Mouse (Mus musculus): ENCODE results near the gene Zc3h12b.
A peak's percentile ranks its signal among the peaks of the same experiment; 100 is the strongest.
"Not testable (repeated sequence)": the region's sequence is repeated elsewhere in the genome, so short reads cannot be mapped to it uniquely, and the experiment has no call there.

The Zc3h12b gene

DNA sequence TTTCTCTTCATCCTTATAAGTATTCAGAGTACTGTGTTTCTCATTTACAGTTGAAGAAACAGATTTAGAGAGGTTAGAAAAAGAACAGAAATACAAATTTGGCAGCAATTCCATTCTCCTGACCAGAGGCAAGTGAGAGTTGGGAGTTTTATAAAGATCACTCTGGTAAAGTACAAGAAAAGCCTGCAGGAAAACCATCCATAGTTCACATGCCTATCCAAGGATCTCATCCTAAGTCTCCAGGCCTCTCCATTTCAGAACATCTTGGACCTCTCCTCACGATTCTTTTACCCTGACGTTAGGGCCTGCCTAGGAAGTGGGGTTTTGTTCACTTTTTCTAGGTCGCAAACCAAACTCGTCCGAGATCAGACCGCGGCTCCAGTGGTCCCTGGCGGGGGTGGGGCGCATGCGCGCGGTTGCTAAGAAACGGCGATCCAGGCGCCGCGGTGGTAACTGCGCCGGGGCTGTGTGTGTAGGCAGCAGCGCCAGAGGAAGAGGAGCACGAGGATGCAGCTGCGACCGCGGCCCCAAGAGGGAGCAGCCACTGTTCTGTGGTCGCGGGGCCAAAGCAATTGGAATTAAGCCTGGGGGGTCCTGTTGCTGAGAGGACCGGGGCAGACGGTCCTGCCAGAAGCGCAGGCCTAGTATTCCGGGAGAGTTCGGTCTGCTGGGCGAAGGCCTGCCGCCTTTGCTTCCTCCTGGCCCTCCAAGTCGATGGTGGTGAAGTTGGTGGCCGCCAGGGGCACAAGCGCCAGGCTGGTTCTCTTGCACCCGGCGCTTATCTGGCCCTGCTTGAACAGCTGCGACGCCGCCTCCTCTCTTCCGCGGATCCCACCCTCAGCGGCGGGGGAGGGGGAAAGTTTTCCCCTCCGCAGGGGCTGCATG lies at the start of gene Zc3h12b:
Zc3h12b (plus strand) TSS at position 452 of the 885 bp plus-strand sequence.
- peak; percentile 86 for DNase-seq (ENCODE audit: low read depth, low spot score)

DNA sequence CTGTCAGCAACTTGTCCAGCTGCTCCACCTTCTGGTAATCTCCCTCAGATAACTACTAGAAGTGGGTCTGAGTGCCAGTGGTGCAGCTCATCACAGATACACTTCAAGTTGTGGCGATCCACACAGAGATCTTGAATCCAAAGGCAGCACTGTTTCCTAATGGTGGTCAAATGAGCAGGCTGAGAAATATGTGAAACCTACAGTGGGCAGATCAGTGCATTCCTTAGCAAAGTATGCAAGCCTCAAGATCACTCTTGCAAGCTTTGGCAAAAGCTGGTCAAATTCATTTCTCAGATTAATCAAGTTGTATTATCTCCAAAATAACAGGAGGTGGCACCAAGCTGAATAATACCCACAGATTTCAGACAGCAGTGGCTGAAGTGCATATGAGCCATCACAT lies 29.3 kb upstream of the Zc3h12b start:
- DNase-seq (ENCODE audit: low read depth, low spot score): no peak

DNA sequence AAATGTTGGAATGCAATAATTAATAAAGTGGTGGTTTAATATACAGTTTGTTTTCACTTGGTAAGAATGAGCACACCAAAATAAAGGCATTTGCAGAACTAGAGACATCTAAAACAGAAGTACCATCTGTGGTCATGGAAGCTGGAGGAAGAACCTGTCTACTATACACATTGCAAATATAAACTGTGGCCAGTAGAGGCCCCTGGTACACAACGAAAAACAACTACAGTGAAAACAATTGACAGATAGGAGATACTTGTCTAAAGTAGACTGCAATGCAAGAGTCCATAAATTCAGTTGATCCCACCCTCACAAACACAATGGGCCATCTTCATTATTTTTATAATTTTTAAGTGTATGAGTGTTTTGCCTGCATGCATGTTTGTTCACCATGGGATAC lies 24.4 kb upstream of the Zc3h12b start:
- DNase-seq (ENCODE audit: low read depth, low spot score): no peak

DNA sequence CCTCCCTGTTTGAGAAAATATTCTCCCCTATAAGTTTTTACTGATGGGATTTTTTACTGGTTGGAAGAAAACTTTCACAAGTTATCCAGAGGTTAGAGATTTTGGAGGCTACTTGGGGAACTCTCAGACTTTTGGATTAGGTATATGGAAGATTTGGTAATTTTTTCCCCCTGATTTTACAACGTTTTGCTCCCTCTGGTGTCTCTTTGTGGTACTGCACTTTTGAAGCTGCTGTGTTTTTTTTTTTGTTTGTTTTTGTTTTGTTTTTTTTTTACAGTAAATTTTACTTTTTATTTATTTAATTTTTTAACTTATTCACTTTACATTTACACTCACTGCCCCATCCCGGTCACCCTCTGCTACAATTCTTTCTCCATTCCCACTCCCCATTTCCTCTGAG lies 26.8 kb downstream of the Zc3h12b start:
- DNase-seq (ENCODE audit: low read depth, low spot score): no peak

DNA sequence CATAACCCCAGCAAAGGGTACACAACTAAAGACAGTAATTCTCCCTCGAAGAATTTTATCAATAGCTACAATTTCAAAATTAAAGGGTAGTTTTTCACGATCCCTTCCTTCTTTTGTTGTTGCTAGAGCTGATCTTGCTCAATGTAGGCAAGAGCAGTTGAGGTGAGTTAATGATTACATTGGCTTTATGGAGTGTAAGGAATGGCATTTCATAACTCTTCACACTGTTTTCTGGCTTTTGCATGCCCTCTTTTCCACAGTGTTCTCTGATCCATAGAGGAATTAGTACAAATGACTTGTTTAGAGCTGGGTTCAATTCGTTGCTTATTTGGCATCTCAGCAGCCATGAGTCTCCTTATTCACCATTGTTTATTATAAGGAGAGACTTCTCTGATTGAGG lies 84.4 kb downstream of the Zc3h12b start:
- DNase-seq (ENCODE audit: low read depth, low spot score): no peak

DNA sequence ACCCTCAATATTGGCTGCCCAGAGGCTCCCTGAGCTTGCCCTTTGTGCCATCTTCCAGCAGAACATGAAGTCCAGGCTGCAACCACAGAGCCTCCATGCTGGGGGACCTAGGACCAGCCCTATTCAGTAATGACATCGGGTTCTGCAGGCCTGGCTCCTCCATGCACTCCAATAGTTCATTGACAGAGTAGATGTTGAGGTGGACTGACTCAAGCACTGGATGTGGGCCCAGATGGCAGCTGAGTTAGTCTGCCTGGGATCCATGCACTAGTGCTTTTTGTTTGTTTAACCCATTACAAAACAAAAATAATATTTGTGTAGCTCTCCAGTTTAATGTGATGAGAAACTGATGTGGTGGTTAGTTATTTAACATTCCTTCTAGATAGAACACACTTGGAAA lies 90.3 kb downstream of the Zc3h12b start:
- no peak for DNase-seq (ENCODE audit: low read depth, low spot score)

DNA sequence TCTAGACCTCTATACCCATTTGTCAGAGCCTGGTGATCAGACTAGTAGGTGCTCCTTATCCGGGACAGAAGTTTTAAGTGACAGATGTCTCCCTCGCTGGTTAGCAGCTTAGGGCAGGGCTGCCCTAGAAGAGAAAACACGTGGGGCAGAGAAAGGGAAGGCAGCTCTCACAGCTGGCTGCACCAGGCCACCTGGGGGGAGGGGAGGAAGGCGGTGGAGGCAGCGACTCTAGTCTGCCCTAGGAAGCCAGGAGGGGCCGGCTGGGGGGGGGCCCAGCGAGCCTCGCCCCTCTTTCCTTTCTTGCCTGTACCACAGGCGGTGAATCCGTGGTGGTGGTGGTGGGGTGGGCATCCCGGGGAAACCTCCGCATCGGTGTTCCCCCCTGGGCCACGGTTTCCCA lies 141.3 kb downstream of the Zc3h12b start:
- peak; percentile 5 for DNase-seq (ENCODE audit: low read depth, low spot score)

DNA sequence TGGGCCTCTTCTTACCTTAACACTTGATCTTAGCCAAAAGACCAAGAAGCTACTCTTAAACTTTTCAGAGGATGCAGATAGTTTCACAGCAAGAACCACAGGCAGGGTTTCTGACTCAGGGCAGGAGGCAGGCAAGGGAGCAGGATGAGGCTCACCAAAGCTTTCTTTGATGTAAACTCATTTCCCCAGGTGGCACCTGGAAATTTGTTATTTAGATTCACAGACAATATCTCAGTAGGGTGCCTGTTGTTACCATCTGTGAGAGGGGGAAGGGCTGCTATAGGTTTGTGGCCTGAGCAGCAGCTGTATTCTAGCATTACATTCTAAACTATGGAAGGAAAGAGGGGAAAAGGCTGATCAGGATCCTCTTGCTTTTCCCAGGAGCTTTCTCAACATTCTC lies 169.6 kb downstream of the Zc3h12b start:
- peak; percentile 68 for DNase-seq (ENCODE audit: low read depth, low spot score)

DNA sequence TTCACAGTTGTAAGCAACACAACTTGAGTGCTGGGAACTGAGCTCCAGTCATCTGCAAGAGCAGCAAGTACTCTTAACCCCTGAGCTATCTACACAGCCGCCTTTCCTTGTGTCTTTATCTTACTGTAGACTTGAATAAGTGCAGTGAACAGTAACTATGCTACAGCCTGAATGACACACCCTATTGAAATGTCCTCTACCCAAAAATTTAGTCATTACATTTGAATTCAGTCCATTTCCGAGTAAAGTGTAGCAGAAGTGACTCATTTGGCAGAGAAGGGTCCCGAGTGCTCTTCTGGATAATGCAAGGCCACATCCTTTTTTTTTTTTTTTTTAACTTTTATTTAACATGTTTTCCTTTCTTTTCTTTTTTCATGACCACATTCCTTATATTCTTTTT lies 191.2 kb downstream of the Zc3h12b start:
- DNase-seq (ENCODE audit: low read depth, low spot score): no peak

DNA sequence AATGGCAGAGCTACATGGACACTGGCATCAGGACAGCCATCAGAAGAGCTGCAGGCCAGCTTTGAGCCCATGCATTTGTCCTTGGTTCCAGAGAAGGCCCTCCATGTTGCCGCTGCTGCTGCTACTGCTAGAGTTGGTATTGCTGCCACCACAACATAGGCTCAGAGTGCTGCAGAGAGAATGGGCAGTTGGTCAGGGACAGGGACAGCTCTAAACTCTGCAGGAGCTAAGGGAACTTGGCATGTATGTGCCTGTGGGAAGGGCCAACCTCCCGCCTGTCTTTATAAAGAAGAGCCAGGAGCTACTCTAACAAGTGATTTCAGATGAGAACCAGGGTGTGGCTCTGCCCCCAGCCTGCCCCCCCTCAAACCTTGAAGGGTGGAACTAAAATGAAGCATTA lies 224.0 kb downstream of the Zc3h12b start:
- DNase-seq (ENCODE audit: low read depth, low spot score): no peak

DNA sequence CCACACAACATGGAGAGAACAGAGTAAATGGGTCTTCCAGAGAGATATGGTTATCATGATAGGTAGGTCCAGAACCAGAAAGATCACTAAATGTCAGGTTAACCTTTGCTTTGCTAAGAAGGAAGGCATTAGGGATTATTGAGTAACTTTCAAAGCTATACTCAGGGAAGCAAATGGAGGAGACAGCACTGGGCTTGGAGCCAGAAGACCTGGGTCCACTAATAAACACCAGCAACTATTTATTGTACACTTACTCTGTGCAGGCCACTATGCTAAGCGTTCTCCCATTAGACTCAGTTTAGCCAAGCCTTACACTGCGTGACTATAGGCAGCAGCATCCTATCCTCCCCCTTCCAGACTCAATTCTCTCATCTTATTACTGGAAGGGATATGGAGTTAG lies 234.0 kb downstream of the Zc3h12b start:
- DNase-seq (ENCODE audit: low read depth, low spot score): no peak

DNA sequence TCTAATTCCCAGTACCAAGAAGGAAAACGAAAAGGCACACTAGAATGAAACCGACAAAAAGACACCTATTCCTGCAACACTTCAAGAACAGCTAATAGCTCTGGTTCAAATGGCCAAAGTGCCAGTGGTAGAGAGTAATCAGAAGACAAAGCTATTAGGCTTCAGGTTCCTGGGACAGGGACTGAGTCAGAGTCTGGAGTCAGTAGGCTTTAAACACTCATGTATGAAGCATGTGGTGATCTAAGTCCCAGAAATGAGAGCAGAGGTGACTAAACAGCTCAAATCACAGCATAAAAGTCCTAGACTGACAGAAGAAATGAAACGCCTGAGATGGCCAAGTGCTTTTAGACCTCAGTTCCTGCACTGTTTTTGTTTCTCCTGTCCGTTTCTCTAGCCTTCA lies 236.7 kb downstream of the Zc3h12b start:
- DNase-seq (ENCODE audit: low read depth, low spot score): no peak

DNA sequence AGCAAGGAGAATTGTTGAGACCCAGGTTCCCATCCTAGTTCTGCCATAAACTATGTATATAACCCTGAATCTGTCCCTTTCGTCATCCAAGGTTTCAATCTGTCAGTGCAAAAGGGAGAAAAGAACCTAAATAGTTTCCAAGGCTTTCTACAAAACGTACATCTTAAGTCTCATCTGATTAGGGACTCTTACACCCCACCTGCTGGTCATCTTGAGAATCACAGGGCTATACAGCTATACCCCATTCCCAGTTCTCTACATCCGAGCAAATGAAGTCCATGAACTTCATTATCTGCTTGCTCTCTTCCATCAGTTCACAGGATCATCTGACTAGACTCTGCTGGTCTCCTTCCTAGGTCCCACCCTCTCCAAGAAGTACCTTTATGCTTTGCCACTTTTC lies 239.3 kb downstream of the Zc3h12b start:
- peak; percentile 60 for DNase-seq (ENCODE audit: low read depth, low spot score)

DNA sequence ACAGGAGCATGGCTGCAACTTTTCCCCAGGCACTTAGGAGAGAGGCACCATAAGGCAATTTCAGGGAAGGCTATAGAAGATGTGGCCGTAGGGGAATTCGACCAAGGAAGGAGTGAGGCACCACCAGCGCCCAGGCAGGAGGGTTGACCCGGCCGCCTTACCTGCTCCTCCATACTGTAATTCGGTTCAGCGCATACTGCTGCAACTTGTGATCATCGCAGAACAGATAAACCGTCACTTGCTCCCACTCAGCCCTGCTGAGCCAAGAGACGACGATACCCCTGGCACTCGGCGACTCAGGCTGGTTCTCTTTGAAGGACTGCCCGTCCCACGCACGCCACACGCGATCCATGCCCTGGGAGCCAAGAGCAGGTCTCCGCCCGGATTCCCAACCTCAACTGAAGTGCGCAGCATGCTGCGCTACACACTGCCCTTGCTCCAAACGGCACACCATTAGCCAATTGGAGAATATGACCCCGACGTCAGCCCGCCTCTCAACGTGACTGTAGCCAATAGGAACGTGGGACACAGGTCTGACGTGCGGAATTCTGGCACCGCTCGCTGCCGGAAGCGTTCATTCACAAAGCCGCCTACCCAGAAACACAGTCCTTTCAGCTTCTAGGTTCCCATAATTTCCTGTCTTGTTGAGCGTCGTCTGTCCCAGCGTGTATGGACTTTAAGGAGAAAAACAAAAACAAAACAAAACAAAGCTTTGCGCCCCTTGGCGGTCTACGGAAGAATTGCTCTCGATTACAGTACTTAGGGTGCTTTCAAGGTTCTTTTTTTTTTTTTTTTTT lies 245.2 kb downstream of the Zc3h12b start, which contains the start of gene Las1l:
Las1l (minus strand) TSS at position 466 of the 797 bp plus-strand sequence.
- peak; percentile 96 for DNase-seq (ENCODE audit: low read depth, low spot score)

DNA sequence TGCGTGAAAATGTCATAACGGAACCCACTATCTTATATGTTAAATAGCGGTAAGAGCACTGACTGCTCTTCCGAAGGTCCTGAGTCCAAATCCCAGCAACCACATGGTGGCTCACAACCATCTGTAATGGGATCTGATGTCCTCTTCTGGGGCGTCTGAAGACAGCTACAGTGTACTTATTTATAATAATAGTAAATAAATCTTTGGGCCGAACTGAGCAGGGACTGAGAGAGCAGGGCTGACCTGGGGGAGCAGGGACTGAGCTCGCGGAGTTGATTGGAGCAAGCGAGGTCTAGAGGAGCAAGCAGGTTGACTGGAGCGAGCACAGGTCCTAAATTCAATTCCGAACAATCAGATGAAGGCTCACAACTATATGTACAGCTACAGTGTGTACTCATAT lies 246.0 kb downstream of the Zc3h12b start:
- DNase-seq (ENCODE audit: low read depth, low spot score): not testable (repeated sequence)

DNA sequence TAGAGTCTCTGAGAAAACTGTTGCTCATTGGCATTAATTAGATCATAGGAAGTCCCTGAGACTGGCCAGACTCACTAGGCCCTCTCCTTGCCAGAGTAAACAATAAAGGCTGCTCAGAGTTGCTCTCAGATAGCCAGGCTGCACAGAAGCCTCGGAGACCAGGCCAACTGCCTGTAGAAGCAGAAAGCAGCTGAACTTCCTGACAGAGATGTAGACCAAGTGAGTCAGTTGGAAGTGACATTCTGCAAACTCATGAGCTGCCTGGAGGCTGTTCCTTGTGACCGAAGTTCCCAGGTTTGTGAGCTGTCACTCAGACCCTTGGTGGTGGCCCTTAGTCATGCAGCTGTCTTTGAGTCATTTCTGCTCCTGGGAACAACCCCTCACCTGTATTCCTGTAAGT lies 251.9 kb downstream of the Zc3h12b start:
- DNase-seq (ENCODE audit: low read depth, low spot score): no peak

DNA sequence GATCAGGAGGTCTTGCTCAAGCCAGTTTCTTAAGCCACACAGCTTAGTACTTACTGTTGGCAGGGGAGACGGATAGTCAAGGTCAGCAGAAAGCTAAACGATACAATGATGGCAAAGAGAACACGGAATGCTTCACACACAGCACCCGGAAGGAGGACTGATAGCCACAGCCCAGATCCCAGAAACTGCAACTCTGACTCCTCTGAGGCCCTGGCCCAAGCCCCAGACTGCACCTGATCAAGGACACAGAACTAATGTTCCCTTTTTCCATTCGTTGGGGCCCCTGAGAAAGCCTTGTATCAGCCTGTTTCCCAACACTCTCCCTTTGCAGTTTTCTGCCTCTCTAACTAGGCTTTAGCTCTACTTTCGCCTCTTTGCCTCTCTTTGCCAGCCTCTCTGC lies 253.6 kb downstream of the Zc3h12b start:
- no peak for DNase-seq (ENCODE audit: low read depth, low spot score)

DNA sequence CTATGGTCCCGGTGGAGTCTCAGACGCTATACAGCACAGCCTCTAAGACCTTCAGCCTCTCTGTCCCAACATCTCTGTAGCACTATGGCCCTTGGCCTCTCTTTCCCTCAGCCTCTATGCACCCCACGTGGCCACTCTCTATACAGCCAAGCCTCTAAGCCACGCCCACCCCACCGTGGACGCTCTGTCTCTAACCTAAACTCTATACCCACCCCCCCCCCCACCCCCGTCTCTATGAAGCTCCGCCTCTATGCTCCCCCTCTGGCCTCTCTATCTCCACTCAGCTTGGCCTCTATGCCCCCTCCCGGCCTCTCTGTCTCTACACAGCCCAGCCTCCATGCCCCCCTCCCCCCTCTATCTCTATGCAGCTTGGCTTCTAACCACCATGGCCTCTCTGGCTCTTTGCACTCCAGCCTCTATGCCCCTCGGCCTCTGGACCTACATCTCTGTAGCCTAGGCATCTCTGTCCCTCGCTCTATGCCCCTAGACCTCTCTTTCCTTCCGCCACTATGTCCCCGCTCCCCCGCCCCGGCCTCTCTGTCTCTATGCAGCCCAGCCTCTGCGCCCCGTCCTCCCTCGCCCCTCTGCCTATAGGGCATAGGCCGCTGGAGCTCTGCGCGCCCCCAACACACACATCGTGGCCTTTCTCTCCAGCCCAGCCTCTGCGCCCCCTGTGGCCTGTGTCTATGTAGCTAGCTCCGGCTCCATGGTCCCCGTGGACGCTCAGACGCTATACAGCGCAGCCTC lies 256.5 kb downstream of the Zc3h12b start:
- peak; percentile 91 for DNase-seq (ENCODE audit: low read depth, low spot score)

DNA sequence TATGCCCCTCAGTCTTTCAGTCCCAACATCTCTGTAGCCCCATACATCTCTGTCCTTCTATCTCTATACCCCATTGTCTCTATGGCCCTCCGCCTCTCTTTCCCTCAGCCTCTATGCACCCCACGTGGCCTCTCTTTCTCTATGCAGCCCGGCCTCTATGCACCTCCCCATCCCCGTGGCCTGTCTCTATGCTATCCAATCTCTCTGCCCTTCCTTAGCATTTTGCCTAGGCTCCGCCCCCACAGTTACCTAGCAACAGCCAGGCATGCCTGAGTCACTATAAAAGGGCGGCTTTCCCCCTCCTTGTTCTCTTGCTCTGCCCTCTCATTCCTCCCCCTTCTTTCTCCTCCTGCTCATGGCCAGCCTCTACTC lies 257.1 kb downstream of the Zc3h12b start:
- DNase-seq (ENCODE audit: low read depth, low spot score): peak; percentile 94

DNA sequence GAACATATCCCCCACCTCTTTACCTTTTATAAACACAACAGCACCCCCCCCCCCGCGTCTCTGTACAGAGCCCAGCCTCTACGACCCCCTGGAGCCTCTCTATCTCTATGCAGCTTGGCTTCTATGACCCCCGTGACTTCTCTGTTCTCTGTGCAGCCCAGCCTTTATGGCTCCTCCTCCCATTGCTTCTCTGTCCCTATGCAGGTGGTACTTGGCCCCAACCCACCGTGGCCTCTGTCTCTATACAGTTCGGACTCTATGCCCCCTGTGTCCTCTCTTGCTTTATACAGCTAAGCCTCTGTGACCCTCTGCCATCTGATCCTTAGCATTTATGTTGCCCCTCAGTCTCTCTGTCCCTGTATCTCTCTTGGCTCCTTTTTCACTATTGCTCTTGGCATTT lies 257.6 kb downstream of the Zc3h12b start:
- peak; percentile 14 for DNase-seq (ENCODE audit: low read depth, low spot score)

DNA sequence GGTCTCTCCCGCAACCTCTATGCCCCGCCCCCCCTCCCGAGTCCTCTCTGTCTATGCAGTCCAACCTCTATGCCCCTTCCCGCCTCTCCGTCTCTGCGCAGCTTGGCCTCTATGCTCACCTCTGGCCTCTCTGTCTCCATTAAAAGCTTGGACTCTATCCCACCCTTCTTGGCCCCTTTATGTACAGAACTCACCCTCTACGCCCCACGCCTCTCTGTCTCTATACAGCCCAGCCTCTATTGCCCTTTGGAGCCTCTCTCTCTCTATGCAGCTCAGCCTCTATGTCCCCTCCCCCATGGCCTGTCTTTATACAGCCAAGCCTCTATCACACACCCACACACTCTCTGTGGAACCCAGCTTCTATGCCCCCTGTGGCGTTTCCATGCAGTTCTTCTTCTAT lies 258.5 kb downstream of the Zc3h12b start:
- peak; percentile 36 for DNase-seq (ENCODE audit: low read depth, low spot score)

All from ZHBTc4 (cell line).